Mouse (Mus musculus): ENCODE measurements around the gene Wnt5b.

GRCm38 (mm10) chr6:119449060-119449499 lies 95.1 kb downstream of the Wnt5b start:
- no peak for TF ChIP-seq RCOR1 (IDR thresholded peaks at IDR 0.05; ENCODE audit: low read depth, low read length)
- TF ChIP-seq MAFK (IDR thresholded peaks at IDR 0.05; ENCODE audit: borderline replicate concordance, low read depth, low read length) = no peak
- TF ChIP-seq POLR2AphosphoS5 (IDR thresholded peaks at IDR 0.05; ENCODE audit: borderline replicate concordance, low read depth, low read length) = no peak
- TF ChIP-seq POLR2A (IDR thresholded peaks at IDR 0.05; ENCODE audit: control insufficient read depth in 1 of 2, insufficient read depth in 1 of 2, low read depth in 1 of 2, low read length in 2 of 2, poor library complexity in 1 of 2) = no peak
- TF ChIP-seq MYC (IDR thresholded peaks at IDR 0.05; ENCODE audit: low read depth, low read length) = no peak
- no peak for TF ChIP-seq MAX (IDR thresholded peaks at IDR 0.05; ENCODE audit: low read length)
- TF ChIP-seq E2F4 (IDR thresholded peaks at IDR 0.05; ENCODE audit: borderline replicate concordance, low read depth, low read length) = no peak
- TF ChIP-seq MEF2A (IDR thresholded peaks at IDR 0.05; ENCODE audit: extremely low read depth, insufficient replicate concordance, low read depth, low read length, poor library complexity, severe bottlenecking) = no peak
- no peak for TF ChIP-seq ZC3H11A (IDR thresholded peaks at IDR 0.05; ENCODE audit: low read depth, low read length)
- TF ChIP-seq GATA1 (IDR thresholded peaks at IDR 0.05; ENCODE audit: low read depth, low read length) = no peak
- TF ChIP-seq EP300 (IDR thresholded peaks at IDR 0.05; ENCODE audit: low read depth in 1 of 2, low read length in 2 of 2) = no peak
- peak in 2 of 3 experiments; percentile 12 to 23; a peak in 2 of 6 replicates for TF ChIP-seq CTCF (IDR thresholded peaks at IDR 0.05 in 2 of 3, conservative IDR thresholded peaks at IDR 0.05 in 1 of 3; ENCODE audit: control insufficient read depth in 1 of 3, insufficient read depth in 1 of 3, low read depth in 2 of 3, low read length in 3 of 3, poor library complexity in 1 of 3, severe bottlenecking in 1 of 3)
- TF ChIP-seq CHD2 (IDR thresholded peaks at IDR 0.05; ENCODE audit: low read length) = no peak
- TF ChIP-seq USF1 (IDR thresholded peaks at IDR 0.05; ENCODE audit: low read depth, low read length) = no peak
